Mouse (Mus musculus): Measurements from ENCODE around the gene Bcl11b. TPM values are rescaled to one million over a fixed set of nuclear protein-coding genes. Genes with fewer than 3 reads are reported as not detected.

The Bcl11b gene
- total RNA-seq, 2 experiments from 2014 or later: 0.38 to 1.3 TPM

GRCm38 (mm10) chr12:107975479-107975896, 27.9 kb downstream of the Bcl11b start:
- ATAC-seq (replicated peaks; ENCODE audit: low FRiP score, poor library complexity, severe bottlenecking): no peak

- no peak for ATAC-seq (replicated peaks; ENCODE audit: low FRiP score, poor library complexity, severe bottlenecking)
Observed at GRCm38 (mm10) chr12:107974504-107974903, 28.9 kb downstream of the Bcl11b start.

- ATAC-seq (replicated peaks; ENCODE audit: low FRiP score, poor library complexity, severe bottlenecking): no peak
Observed at GRCm38 (mm10) chr12:107973556-107974140, 29.8 kb downstream of the Bcl11b start.

DNA sequence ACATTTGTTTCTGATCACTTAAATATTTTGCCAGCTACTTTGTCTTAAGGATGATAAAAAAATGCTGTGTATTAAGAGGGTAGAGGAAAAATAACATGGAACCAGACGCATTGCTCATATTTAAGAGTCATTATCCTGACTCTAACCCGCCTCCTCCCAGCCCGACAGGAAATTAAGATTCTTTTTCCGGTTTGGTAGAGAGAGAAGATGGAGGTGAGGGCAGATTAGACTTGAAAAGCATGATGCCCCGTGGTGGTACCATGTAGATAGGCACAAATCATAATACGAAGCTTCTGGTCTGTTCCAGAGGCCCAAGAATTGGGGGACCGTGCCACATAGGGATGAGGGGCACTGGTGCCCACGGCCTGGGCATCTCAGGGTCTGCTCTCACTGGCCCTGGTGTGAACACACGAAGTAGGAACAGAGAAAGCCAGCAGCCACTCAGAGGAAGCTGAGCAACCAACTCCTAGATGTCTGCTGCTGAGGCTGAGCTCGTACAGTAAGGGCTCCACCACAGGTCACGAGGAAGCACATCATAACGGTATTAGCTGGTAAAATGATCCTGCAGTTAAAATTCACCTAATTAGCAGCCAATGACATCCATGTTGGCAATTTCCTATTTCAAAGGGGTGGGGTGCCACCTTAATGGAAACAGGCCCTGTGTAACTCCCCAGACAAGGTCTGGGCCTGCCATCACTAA, 32.2 kb downstream of the Bcl11b start:
- no peak for ATAC-seq (replicated peaks; ENCODE audit: low FRiP score, poor library complexity, severe bottlenecking)

- no peak for ATAC-seq (replicated peaks; ENCODE audit: low FRiP score, poor library complexity, severe bottlenecking)
Observed at GRCm38 (mm10) chr12:107970637-107971036, 32.8 kb downstream of the Bcl11b start.

GRCm38 (mm10) chr12:107969841-107970371, 33.5 kb downstream of the Bcl11b start:
- ATAC-seq (replicated peaks; ENCODE audit: low FRiP score, poor library complexity, severe bottlenecking): no peak

- no peak for ATAC-seq (replicated peaks; ENCODE audit: low FRiP score, poor library complexity, severe bottlenecking)
Observed at GRCm38 (mm10) chr12:107969126-107969525, 34.3 kb downstream of the Bcl11b start.

DNA sequence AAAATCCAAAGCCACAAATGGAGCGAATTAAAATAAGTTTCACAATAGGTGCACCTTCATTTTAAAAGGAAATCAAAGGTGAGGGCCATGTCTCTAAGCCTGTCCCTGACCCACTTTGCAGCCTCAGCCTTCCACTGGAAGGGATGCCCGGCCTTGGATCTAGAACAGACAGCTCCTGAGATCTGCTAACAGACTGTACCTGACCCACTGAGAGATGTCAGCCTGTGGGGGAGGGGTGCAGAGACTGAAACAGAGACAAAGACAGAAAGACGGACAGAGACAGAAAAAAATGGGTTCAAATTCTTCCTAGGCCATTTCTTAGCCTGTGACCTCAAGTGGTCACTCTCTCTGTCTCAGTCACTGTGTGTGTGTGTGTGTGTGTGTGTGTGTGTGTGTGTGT, 35.1 kb downstream of the Bcl11b start:
- no peak for ATAC-seq (replicated peaks; ENCODE audit: low FRiP score, poor library complexity, severe bottlenecking)

DNA sequence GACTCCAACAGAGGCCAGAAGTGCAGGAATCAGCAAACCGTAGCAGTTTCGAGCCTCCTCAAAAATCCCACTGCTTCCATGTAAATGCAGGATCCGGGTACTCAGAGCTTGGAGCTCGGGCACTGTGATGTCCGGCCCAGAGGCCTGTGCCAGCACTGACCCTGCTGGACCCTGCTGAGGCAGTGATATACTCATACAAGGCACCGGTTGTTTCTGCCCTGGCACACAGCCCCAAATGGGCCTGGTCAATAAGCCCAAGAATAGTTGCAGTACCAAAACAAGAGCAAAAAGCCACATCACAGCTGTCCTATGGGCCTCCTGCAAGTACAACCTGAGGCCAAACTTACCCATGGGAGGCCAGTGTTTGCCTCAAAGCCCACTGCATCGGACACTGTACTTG, 36.4 kb downstream of the Bcl11b start:
- no peak for ATAC-seq (replicated peaks; ENCODE audit: low FRiP score, poor library complexity, severe bottlenecking)

- ATAC-seq (replicated peaks; ENCODE audit: low FRiP score, poor library complexity, severe bottlenecking): no peak
Observed at GRCm38 (mm10) chr12:107965103-107965502, 38.3 kb downstream of the Bcl11b start.

GRCm38 (mm10) chr12:107964396-107965085, 38.9 kb downstream of the Bcl11b start:
- no peak for ATAC-seq (replicated peaks; ENCODE audit: low FRiP score, poor library complexity, severe bottlenecking)

DNA sequence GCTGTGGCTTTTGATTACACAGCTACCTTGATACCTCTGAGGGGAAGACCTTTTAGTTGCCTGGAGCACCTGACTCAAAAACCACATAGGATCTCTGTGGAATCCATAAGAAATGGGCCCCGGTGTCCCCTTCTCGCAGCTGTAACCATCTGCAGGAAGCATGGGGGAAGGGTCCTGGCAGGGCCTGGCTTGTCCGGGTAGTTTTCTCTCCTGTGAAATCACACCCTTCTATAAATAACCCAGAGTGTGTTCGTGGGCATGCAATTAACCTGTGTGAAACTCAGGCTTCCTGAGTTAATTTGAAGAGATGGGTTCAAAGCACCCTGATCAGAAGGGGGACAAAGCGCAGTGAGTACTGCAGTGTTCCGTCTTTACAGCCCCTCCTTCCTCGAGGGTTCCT, 40.5 kb downstream of the Bcl11b start:
- no peak for ATAC-seq (replicated peaks; ENCODE audit: low FRiP score, poor library complexity, severe bottlenecking)

- no peak for ATAC-seq (replicated peaks; ENCODE audit: low FRiP score, poor library complexity, severe bottlenecking)
Observed at GRCm38 (mm10) chr12:107961843-107962242, 41.6 kb downstream of the Bcl11b start.

DNA sequence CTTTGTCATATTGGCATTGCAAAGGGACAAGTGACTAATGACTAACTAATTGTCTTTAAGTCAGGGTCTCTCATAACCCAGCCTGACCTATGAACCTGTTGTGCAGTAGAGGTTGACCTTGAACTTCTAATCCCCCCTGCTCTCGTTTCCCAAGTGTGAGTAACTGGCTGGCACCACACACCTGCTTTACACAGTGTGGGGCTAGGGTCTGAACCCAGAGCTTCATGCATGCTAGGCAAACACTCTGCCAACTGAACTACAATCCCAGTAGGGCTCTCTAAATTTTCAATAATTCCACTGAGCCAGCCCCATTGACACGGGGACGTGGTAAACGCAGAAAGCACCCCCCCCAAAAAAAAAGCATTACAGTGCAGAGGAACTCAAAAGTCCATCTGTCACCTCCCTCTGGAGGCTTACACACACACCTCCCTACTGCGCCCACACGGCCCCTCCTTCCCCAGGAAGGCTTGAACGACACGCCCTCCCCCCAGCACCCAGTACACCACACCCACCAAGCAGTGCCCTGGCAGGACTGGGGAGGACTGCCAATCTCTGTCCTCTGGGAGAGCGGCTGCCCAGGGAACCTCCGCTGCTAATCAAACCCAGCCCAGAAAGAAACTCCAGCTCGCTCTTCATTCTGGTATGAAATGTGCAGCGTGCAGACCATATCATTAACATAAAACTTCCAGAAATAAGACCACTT, 42.5 kb downstream of the Bcl11b start:
- no peak for ATAC-seq (replicated peaks; ENCODE audit: low FRiP score, poor library complexity, severe bottlenecking)

- no peak for ATAC-seq (replicated peaks; ENCODE audit: low FRiP score, poor library complexity, severe bottlenecking)
Observed at GRCm38 (mm10) chr12:107960365-107960764, 43.0 kb downstream of the Bcl11b start.

GRCm38 (mm10) chr12:107959872-107960271, 43.5 kb downstream of the Bcl11b start:
- no peak for ATAC-seq (replicated peaks; ENCODE audit: low FRiP score, poor library complexity, severe bottlenecking)

DNA sequence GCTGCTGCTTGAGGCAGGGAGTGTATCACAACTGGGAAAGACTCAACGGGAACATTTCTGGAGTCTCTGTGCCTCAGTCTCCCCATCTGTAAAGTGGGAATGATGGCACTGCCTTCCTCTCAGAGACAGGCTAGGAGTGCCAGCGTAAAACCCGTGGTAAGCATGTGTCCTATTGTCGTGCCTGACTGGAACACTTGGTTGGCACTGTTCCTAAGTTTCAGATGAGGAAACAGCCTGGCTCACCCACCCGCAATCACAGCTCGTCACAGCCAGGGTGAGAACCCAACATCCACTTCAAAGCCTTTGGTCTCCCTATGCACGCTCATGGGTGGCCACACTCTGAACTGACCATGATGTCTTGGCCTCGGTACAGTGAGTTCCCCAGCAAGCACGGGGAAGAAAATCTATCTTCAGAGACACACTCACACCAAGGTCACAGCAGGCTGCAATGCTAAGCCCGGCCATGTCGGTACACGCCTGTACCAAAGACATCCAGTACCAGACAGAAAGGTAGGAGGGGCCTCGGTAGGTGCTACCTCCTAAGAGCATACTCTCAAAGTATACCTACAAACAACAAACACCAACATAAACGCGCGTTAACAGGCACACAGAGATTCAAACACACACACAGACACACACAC, 50.2 kb downstream of the Bcl11b start:
- ATAC-seq (replicated peaks; ENCODE audit: low FRiP score, poor library complexity, severe bottlenecking): no peak

GRCm38 (mm10) chr12:107952318-107952724, 51.1 kb downstream of the Bcl11b start:
- ATAC-seq (replicated peaks; ENCODE audit: low FRiP score, poor library complexity, severe bottlenecking): no peak

DNA sequence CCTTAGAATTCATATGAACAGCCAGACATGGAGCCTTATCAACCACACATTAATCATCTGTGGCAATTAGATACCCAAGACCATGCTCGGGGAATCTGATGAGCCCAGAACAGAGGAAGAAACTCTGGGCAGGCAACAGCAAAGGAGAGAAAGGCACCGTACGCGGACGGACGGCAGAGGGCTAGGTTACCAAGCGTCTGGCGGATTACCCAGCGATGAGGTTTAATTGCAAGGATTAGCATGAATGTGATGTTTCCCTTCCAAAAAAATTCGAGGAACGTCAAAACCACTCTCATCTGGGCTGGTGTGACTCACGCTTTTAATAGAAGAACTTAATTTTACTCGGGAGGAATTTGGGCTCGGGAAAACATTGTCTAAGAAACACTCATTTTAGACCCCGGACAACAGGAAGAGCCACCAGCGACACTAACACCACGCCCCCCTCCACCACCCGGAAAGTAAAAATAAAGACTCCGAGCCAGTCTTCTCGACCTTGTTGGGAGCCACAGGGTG, 52.7 kb downstream of the Bcl11b start:
- ATAC-seq (replicated peaks; ENCODE audit: low FRiP score, poor library complexity, severe bottlenecking): no peak

DNA sequence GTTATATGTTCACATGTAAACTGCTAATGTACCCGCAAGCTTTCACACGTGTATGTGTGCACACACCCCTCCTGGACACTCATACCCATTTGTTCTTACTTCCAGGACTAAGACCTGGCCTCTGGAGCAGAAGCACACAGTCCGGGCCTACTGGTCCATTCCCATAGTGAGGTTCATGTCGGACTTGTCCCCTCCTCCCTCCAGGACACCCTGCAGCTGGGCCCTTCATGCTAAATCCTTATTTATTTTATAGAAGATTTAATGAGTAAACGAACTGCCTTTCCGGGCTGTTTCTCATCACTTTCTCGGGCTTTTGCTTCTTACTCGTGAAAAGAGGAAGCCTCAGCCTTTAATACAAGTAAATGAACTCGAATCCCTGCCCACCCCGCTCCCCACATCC, 54.0 kb downstream of the Bcl11b start:
- ATAC-seq (replicated peaks; ENCODE audit: low FRiP score, poor library complexity, severe bottlenecking): no peak
